In genomic region chr17:66075827-66076173, GRCm38 (mm10) we compare ENCODE assay signal across 8 mouse cellular contexts. TPM values are rescaled to one million over a fixed set of nuclear protein-coding genes. Genes with fewer than 3 reads are reported as not detected.
A peak's percentile ranks its signal among the peaks of the same experiment; 100 is the strongest.
DNase-seq lines count a peak whose midpoint lies in the region; ATAC-seq and TF ChIP-seq lines count a peak whose summit lies in the region.

No protein-coding gene starts in this region.

- peak; percentile 5 for DNase-seq in kidney, postnatal 14 days
- no peak for DNase-seq in kidney, postnatal 25 days
- peak; percentile 26 for DNase-seq in c-Kit-positive CD71-positive TER-119-positive erythroid progenitor cells, embryonic 14.5 days (ENCODE audit: low spot score)
- no peak for DNase-seq in lung, postnatal 0 days (ENCODE audit: low spot score)
- no peak for DNase-seq in ovary, adult 18-20 months (ENCODE audit: low spot score)
- no peak for DNase-seq in adrenal gland, postnatal 4 days (ENCODE audit: low spot score in 2 of 2)

- TF ChIP-seq CTCF in lung, postnatal 0 days (IDR thresholded peaks at IDR 0.05) = no peak

- H3K4me1 ChIP-seq in lung, postnatal 0 days (ENCODE audit: insufficient read depth, low read depth, low read length) = no peaks in the 10 kb centered on the region
- H3K4me1 ChIP-seq in stomach, embryonic 14.5 days (ENCODE audit: control insufficient read depth, insufficient read depth, low read length) = 0 out of 2 replicates have a peak, but pooled peaks cover 5% of the 10 kb centered on the region

- H3K9ac ChIP-seq in lung, postnatal 0 days (replicated peaks; ENCODE audit: low read depth) = peak overlapping the region; percentile 69; the same call in 1 of the 2 replicates
- H3K9ac ChIP-seq in stomach, embryonic 14.5 days (replicated peaks; ENCODE audit: low read depth, low read length) = 0 out of 2 replicates have a peak overlapping the region, but pooled peaks have one; percentile 63

- peak overlapping the region; percentile 95 for H3K4me2 ChIP-seq in lung, postnatal 0 days (replicated peaks; ENCODE audit: low read depth, low read length)
- H3K4me2 ChIP-seq in stomach, embryonic 14.5 days (replicated peaks; ENCODE audit: low read depth, low read length) = peak overlapping the region; percentile 59

- no peaks in the 10 kb centered on the region for H3K9me3 ChIP-seq in lung, postnatal 0 days (ENCODE audit: low read length)
- H3K9me3 ChIP-seq in stomach, embryonic 14.5 days (ENCODE audit: control insufficient read depth, low read depth, low read length) = no peaks in the 10 kb centered on the region

- 3% methylated on average over 12 of the region's 12 CpGs for WGBS in lung, postnatal 0 days
- 7% methylated on average over 12 of the region's 12 CpGs for WGBS in stomach, embryonic 14.5 days

- no peak for TF ChIP-seq EP300 in lung, postnatal 0 days (IDR thresholded peaks at IDR 0.05)

- H3K27me3 ChIP-seq in lung, postnatal 0 days (replicated peaks; ENCODE audit: insufficient read depth, low read length) = no peaks in the 10 kb centered on the region
- H3K27me3 ChIP-seq in stomach, embryonic 14.5 days (ENCODE audit: control insufficient read depth, insufficient read depth, low read length) = no peaks in the 10 kb centered on the region

- peak overlapping the region; percentile 94 for H3K4me3 ChIP-seq in lung, postnatal 0 days (ENCODE audit: low read depth, low read length)
- peak overlapping the region; percentile 79 for H3K4me3 ChIP-seq in stomach, embryonic 14.5 days (ENCODE audit: low read depth, low read length)

- H3K36me3 ChIP-seq in lung, postnatal 0 days (ENCODE audit: insufficient read depth, low read length) = no peaks in the 10 kb centered on the region; the same call in 1 of the 2 replicates
- peaks cover 15% of the 10 kb centered on the region for H3K36me3 ChIP-seq in stomach, embryonic 14.5 days (ENCODE audit: control insufficient read depth, insufficient read depth, low read length)

- peak; percentile 27 to 39; a peak in 2 of 4 replicates for ATAC-seq in hematopoietic stem cell, adult 5-6 weeks (replicated peaks in 1 of 2; ENCODE audit: insufficient read depth in 1 of 2, low FRiP score in 2 of 2, low TSS enrichment in 1 of 2, low read depth in 1 of 2, poor library complexity in 2 of 2, severe bottlenecking in 2 of 2)
- ATAC-seq in lung, postnatal 0 days = no peak
- no peak for ATAC-seq in stomach, embryonic 14.5 days (ENCODE audit: insufficient number of reproducible peaks, insufficient read depth, low FRiP score, low read depth)

- 0 out of 2 replicates have a peak overlapping the region, but pooled peaks have one; percentile 92 for H3K27ac ChIP-seq in lung, postnatal 0 days (ENCODE audit: low read length)
- H3K27ac ChIP-seq in stomach, embryonic 14.5 days (ENCODE audit: low read length) = no peak overlapping the region

RNA-seq across cellular contexts. Expression of gene Ankrd12, which starts 1.1 kb away (rescaled TPM):
- 53.3 and 58.1 TPM in 2 replicates for total RNA-seq in hematopoietic stem cell, adult 5-6 weeks (2017)
- 29.4 and 33.4 TPM in 2 replicates for polyA plus RNA-seq in lung, postnatal 0 days (2015; fragmentation: Nextera tagmentation; extraction: Ambion mirVana)
- 32.8 and 33.5 TPM in 2 replicates for polyA plus RNA-seq in stomach, embryonic 14.5 days (2014; fragmentation: Nextera tagmentation; extraction: Ambion mirVana)
- 10 to 100 TPM; 25.8 to 31.0 TPM for total RNA-seq in adrenal gland, postnatal 4 days (2021)

RNA-seq across cellular contexts. Expression of gene Ndufv2, which starts 25.6 kb away (rescaled TPM):
- total RNA-seq in hematopoietic stem cell, adult 5-6 weeks (2017) = 196 and 200 TPM in 2 replicates
- 219 and 239 TPM in 2 replicates for polyA plus RNA-seq in lung, postnatal 0 days (2015; fragmentation: Nextera tagmentation; extraction: Ambion mirVana)
- 343 and 364 TPM in 2 replicates for polyA plus RNA-seq in stomach, embryonic 14.5 days (2014; fragmentation: Nextera tagmentation; extraction: Ambion mirVana)
- 100 to 1,000 TPM; 309 to 324 TPM for total RNA-seq in adrenal gland, postnatal 4 days (2021)

RNA-seq across cellular contexts. Expression of gene Washc1, which starts 35.5 kb away (rescaled TPM):
- total RNA-seq in hematopoietic stem cell, adult 5-6 weeks (2017) = 34.0 and 36.1 TPM in 2 replicates
- polyA plus RNA-seq in lung, postnatal 0 days (2015; fragmentation: Nextera tagmentation; extraction: Ambion mirVana) = 40.1 and 43.4 TPM in 2 replicates
- polyA plus RNA-seq in stomach, embryonic 14.5 days (2014; fragmentation: Nextera tagmentation; extraction: Ambion mirVana) = 38.0 and 38.2 TPM in 2 replicates
- 10 to 100 TPM; 53.4 to 54.3 TPM for total RNA-seq in adrenal gland, postnatal 4 days (2021)

RNA-seq across cellular contexts. Expression of gene Ddx11, which starts 47.5 kb away (rescaled TPM):
- 25.3 and 26.8 TPM in 2 replicates for total RNA-seq in hematopoietic stem cell, adult 5-6 weeks (2017)
- 2.1 and 2.2 TPM in 2 replicates for polyA plus RNA-seq in lung, postnatal 0 days (2015; fragmentation: Nextera tagmentation; extraction: Ambion mirVana)
- polyA plus RNA-seq in stomach, embryonic 14.5 days (2014; fragmentation: Nextera tagmentation; extraction: Ambion mirVana) = 23.2 and 23.6 TPM in 2 replicates
- total RNA-seq in adrenal gland, postnatal 4 days (2021) = 10 to 100 TPM; 15.6 to 15.7 TPM

Comparison
In these comparisons a context has a peak if more than half of its experiments do, and no peak if none do; other contexts are left out.
1. DNase-seq: peak in kidney, postnatal 14 days (single experiment) and c-Kit-positive CD71-positive TER-119-positive erythroid progenitor cells, embryonic 14.5 days (single experiment); none in kidney, postnatal 25 days (0 of 2), lung, postnatal 0 days (single experiment), ovary, adult 18-20 months (single experiment) and adrenal gland, postnatal 4 days (0 of 2).
2. ATAC-seq: peak in hematopoietic stem cell, adult 5-6 weeks (2 of 2); none in lung, postnatal 0 days (single experiment) and stomach, embryonic 14.5 days (single experiment).